Mouse (Mus musculus) midbrain, embryonic 10.5 days (tissue): ENCODE measurements around the gene Elovl4. TPM values are rescaled to one million over a fixed set of nuclear protein-coding genes. Genes with fewer than 3 reads are reported as not detected.

Experiments
- DNase-seq: peaks from one replicate; pipeline ENCODE4 v3.0.0-alpha.2; 2017; ENCODE audit warnings: low spot score
- H3K27ac ChIP-seq: fragments of 300-500 bp; sonication (generic); replicated peaks from 2 replicates; pipeline ENCODE4 v1.5.1; 2016; ENCODE audit warnings: mild to moderate bottlenecking
- H3K27me3 ChIP-seq: fragments of 300-500 bp; sonication (generic); 2 replicates; pipeline ENCODE4 v1.6.1; 2016; ENCODE audit warnings: low read depth, mild to moderate bottlenecking; ENCODE audit not compliant: poor library complexity, severe bottlenecking
- H3K36me3 ChIP-seq: fragments of 300-500 bp; sonication (generic); 2 replicates; pipeline ENCODE4 v1.6.1; 2016; ENCODE audit warnings: mild to moderate bottlenecking, moderate library complexity
- H3K4me1 ChIP-seq: fragments of 300-500 bp; sonication (generic); 2 replicates; pipeline ENCODE4 v1.6.1; 2016
- H3K4me3 ChIP-seq: fragments of 300-500 bp; sonication (generic); 2 replicates; pipeline ENCODE4 v1.5.1; 2016; ENCODE audit warnings: mild to moderate bottlenecking, moderate library complexity
- H3K9me3 ChIP-seq: fragments of 300-500 bp; sonication (generic); replicated peaks from 2 replicates; pipeline ENCODE4 v1.6.1; 2016; ENCODE audit warnings: mild to moderate bottlenecking
- WGBS: fragments of 180-500 bp; shearing (Covaris S2); methylation state at CpG from one replicate; pipeline ENCODE4 v1.1.7; 2016; 5-methylcytosine and 5-hydroxymethylcytosine counted together
- polyA plus RNA-seq: library from polyadenylated mRNA; unstranded; fragments of >200 nt; fragmentation: Nextera tagmentation; extraction: Ambion mirVana; gene quantifications from 2 replicates; pipeline ENCODE4 v1.2.1, GENCODE M21; 2016

Elovl4 gene
- 34.5 and 35.8 TPM in 2 replicates for polyA plus RNA-seq

DNA sequence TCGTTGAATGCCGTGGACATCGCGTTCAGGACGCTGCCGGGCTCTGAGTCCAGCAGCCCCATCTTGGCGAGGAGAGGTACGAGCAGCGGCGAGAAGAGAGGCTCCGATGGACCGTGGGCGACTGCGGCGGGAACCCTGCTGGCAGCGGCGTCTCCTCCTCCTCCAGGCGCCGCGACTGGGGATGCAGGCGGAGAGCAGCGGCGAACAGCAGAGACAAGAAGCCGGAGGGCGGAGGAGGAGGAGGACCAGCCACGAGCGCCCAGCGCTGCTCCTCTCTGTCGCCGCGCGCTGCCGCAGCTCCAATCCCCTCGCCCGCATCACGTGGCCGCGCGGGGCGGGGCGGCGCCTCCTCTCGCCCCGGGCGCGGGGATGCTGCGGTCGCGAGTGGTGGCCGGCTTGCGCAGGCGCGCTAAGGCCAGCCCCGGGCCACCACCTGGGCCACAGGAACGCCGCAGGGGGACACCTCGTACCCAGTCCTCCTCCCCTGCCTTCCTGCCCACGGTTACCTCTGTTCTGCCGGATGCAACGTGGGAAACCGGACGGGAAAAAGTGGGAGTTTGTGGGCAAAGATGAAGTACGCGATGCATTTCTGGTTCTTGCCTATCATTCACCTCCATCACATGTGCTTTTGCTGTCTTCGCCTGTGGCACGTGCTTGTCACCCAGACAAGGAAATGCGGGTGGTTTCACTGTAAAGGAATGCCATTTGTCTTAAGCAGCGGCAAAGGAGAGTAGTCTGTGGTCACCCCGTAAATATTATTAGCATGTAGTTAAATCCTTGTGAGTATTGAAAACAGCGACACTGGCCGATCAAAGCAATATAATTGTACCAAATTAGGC lies at the start of gene Elovl4:
Gene Elovl4 (minus strand): TSS at position 301 of the 839 bp plus-strand sequence.
- peak within 1 kb of the TSS; percentile 89 for H3K27ac ChIP-seq
- peaks cover 38% of the 10 kb centered on the region for H3K4me1 ChIP-seq
- peak; percentile 81 for DNase-seq
- WGBS = 3% methylated on average over 62 of the region's 71 CpGs
- H3K36me3 ChIP-seq = no peaks in the 10 kb centered on the region
- peaks cover 18% of the 10 kb centered on the region; the same call in 1 of the 2 replicates for H3K27me3 ChIP-seq
- H3K4me3 ChIP-seq = peak within 1 kb of the TSS; percentile 70
- H3K9me3 ChIP-seq = no peaks in the 10 kb centered on the region

DNA sequence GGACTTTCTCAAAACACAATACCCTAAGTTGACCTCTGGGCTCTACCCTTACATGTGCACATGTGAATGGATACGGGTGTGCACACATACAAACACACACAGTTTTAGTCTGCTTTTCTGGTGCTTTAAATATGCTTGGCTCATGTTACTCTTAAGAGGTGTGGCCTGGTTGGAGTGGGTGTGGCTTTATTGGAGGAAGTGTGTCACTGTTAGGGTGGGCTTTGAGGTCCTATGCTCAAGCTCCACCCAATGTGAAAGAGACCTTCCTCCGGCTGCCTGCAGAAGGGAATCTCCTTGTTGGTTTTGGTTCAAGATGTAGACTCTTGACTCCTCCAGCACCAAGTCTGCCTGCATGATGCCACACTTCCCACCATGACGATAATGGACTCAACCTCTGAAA lies 46.4 kb upstream of the Elovl4 start:
- WGBS = 94% methylated on average over 3 of the region's 3 CpGs
- no peaks in the 10 kb centered on the region for H3K27me3 ChIP-seq
- H3K4me1 ChIP-seq = no peaks in the 10 kb centered on the region
- no peak overlapping the region for H3K27ac ChIP-seq
- peaks cover 92% of the 10 kb centered on the region for H3K36me3 ChIP-seq
- no peak for DNase-seq
- no peaks in the 10 kb centered on the region for H3K9me3 ChIP-seq
- H3K4me3 ChIP-seq = no peak overlapping the region

DNA sequence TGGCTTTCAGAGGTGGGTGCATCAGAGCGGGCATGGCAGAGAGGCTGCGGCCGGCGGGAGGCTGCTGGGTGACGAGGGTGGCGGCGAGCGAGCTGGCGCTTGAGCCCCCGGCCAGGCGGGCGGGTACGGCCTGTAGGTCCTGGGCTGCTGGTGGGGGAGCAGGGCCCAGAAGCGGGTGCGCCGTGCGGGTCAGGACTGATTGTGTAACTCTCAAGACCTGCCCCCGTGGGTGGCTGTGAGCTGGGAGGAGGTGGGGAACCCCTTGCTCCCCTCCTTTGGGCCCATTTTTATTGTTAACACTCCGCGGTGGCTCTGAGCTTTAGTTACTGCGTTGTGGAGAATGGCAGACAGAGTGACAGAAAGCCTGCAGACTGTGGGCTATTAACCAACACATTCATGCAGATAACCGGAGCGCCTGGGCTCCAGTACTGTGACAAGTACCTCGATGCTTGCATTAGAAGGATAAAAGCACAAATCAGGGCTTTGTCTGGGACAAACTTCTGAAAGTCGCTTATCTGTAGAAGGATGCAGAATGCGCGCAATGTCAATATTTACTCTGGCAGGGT lies 28.8 kb upstream of the Elovl4 start:
- Histone ChIP-seq H3K27me3 (no peaks in the 10 kb centered on the region), H3K27ac (peak overlapping the region; percentile 95)

DNA sequence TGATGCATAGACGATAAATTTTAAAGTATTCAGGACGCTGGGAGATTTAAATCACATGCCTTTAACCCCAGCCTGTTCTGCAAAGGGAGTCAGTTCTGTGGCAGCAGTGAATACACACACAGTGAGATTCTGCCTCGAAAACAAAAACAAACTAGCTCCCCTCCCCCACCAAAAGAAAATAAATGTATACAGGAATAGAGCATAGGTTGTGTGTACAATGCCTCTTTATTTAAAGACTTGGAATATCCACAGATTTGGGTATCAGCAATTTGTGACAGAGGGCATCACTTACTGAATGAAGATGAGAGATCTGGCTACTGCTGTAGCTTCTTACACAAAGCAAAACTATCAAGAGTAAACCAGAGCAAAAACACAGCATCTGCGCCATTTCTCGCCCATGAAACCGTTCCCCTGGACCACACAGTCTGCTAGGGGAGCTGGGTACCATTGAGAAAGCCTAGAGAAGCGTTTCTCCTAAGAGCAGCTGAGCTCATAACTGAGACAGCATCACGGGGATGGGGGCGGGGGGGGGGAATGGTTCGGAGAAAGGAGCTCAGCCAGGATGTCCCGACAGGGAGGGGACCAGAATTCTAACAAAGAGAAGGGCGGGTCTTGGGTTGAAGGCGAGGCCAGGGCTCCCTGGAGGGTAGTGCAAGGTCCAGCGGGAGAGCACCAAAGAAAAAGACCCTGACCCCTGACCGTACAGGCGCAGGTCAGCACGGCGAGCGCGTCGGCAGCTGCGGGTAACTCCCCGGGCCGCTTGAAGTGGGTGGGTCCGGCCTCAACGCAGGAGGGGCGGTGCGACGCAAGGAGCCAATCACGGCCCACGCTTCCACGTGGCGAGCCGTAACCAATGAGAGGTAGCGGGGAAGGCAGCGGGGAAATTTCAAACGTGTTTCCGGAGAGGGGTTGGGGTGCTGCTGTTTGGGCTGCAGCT lies 28.0 kb upstream of the Elovl4 start, which contains the start of gene Ttk:
Gene Ttk (plus strand): TSS at position 879 of the 937 bp plus-strand sequence.
- H3K4me3 ChIP-seq = peak within 1 kb of the TSS; percentile 95
- H3K4me1 ChIP-seq = peaks cover 24% of the 10 kb centered on the region
- H3K27ac ChIP-seq = peak within 1 kb of the TSS; percentile 95
- no peaks in the 10 kb centered on the region for H3K9me3 ChIP-seq
- H3K27me3 ChIP-seq = no peaks in the 10 kb centered on the region
- DNase-seq = peak; percentile 96
- H3K36me3 ChIP-seq = peaks cover 12% of the 10 kb centered on the region; the same call in 1 of the 2 replicates
- WGBS = 1% methylated on average over 38 of the region's 38 CpGs

More for the DNA sequence above, 28.8 kb upstream of the Elovl4 start:
- H3K4me3 ChIP-seq = peak overlapping the region; percentile 95
- no peaks in the 10 kb centered on the region for H3K9me3 ChIP-seq
- H3K36me3 ChIP-seq = peaks cover 15% of the 10 kb centered on the region
- peaks cover 24% of the 10 kb centered on the region for H3K4me1 ChIP-seq
- no peak for DNase-seq
- 2% methylated on average over 27 of the region's 27 CpGs for WGBS

DNA sequence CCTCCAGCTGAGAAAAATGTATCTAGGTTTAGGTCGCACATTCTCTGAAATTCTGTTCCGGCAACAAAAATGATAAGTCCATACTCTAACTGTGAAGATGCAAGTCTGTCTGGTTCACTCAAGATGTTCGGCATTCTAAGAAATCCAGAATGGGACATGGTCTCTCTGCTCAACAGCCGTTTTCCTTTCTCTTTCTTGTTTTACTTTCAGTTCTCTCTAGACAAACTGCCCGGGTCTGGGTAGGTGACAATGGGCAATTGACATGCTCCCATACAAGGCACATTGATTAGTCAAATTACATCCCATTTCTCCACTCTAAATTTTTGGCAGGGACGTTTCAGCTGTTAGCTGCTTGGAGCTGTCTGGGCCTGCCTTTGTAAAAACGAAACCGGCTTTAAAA lies 25.1 kb upstream of the Elovl4 start:
- no peak overlapping the region for H3K27ac ChIP-seq
- no peak overlapping the region for H3K4me3 ChIP-seq
- peaks cover 22% of the 10 kb centered on the region for H3K4me1 ChIP-seq
- H3K9me3 ChIP-seq = no peaks in the 10 kb centered on the region
- H3K27me3 ChIP-seq = no peaks in the 10 kb centered on the region
- WGBS = 87% methylated on average over 8 of the region's 8 CpGs
- no peak for DNase-seq
- H3K36me3 ChIP-seq = 0 out of 2 replicates have a peak, but pooled peaks cover under 1% of the 10 kb centered on the region

DNA sequence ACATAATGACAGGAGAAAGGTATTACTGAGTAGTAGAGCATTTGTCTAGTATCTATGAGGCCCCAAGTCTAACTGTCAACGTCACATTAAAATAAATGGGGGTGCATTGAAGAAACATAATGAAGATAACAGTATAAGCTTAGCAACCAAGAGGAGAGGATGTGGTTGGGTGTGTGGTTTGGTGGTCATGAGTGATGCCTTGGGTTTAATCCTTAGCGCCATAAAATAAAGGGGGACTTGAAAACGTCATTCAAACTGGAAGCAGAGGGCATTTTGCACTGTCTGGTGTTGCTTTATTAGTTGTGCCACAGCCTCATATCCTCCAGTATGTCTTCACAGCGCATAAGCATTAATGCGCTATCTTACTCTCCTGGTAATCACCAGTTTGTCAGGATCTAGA lies 23.8 kb upstream of the Elovl4 start:
- H3K9me3 ChIP-seq = no peaks in the 10 kb centered on the region
- peaks cover 9% of the 10 kb centered on the region for H3K4me1 ChIP-seq
- no peaks in the 10 kb centered on the region for H3K27me3 ChIP-seq
- H3K4me3 ChIP-seq = no peak overlapping the region
- no peak overlapping the region for H3K27ac ChIP-seq
- H3K36me3 ChIP-seq = no peaks in the 10 kb centered on the region
- 81% methylated on average over 5 of the region's 5 CpGs for WGBS
- no peak for DNase-seq

DNA sequence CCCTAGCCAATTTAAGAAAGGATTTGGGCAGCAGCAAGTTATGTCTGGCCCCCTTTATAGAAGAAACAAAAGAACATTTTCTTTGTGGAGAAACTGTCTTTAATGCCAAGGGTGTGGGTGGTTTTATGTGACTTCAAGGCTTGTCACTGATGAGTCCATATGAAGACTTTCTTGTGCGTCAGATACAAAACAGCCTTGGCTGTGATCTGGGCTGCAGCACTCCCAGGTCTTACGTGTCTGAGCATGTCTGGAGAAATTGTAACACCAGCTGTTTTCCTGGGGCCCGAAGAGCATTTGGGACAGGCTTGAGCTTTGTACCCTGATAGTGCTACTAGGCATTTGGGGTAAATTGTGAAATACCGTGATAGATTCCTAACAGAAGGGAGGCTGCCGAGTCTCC lies 16.8 kb upstream of the Elovl4 start:
- Histone ChIP-seq H3K27ac (no peak overlapping the region), H3K4me3 (no peak overlapping the region), H3K4me1 (no peaks in the 10 kb centered on the region), H3K9me3 (no peaks in the 10 kb centered on the region), H3K36me3 (no peaks in the 10 kb centered on the region), H3K27me3 (no peaks in the 10 kb centered on the region)
- no peak for DNase-seq
- WGBS = 87% methylated on average over 5 of the region's 5 CpGs

DNA sequence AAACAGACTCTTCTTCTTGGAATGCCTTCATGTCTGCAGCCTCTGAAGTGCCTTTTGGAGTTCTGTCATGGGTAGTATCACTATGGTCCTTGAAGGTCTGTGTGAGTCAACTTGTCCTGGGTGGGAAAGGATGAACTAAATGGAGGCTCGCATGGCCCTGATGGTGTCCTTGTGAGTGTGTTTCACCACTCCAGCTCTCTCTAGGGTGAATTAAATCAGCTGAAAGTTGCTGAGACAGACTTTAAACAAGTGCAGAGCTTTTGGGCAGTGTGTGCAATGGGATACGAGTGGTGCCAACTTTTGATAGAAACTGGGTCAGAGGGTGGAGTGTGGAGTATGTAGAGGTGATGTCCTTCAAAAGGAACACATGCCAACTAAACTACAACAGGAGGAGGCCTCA lies 14.9 kb upstream of the Elovl4 start:
- DNase-seq = no peak
- WGBS = 91% methylated on average over 2 of the region's 2 CpGs

DNA sequence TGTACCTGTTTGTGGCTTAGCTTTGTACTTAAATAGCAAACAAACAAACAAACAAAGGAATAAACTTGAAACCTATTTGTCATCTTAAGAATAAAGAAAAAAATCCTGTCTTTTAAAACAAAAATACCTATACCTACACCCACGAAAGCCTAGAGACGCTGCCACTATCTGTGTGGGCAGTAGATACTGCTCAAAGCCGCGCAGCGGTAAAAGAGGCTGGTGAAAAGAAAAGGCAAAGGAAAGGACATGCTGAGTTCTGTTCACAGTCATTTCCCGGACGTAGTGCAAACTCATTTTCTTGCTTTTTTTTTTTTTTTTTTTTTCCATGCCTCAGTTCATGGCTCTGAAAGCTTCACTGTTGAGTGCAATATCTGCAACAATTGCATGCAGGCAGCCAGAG lies 13.1 kb upstream of the Elovl4 start:
- H3K36me3 ChIP-seq = no peaks in the 10 kb centered on the region
- 84% methylated on average over 7 of the region's 7 CpGs for WGBS
- H3K9me3 ChIP-seq = no peaks in the 10 kb centered on the region
- no peaks in the 10 kb centered on the region for H3K4me1 ChIP-seq
- no peak for DNase-seq
- H3K27me3 ChIP-seq = no peaks in the 10 kb centered on the region
- H3K4me3 ChIP-seq = no peak overlapping the region
- H3K27ac ChIP-seq = no peak overlapping the region

More for the DNA sequence above, 14.9 kb upstream of the Elovl4 start:
- Histone ChIP-seq H3K4me3 (no peak overlapping the region), H3K27ac (no peak overlapping the region), H3K36me3 (no peaks in the 10 kb centered on the region), H3K9me3 (no peaks in the 10 kb centered on the region), H3K4me1 (no peaks in the 10 kb centered on the region), H3K27me3 (no peaks in the 10 kb centered on the region)

DNA sequence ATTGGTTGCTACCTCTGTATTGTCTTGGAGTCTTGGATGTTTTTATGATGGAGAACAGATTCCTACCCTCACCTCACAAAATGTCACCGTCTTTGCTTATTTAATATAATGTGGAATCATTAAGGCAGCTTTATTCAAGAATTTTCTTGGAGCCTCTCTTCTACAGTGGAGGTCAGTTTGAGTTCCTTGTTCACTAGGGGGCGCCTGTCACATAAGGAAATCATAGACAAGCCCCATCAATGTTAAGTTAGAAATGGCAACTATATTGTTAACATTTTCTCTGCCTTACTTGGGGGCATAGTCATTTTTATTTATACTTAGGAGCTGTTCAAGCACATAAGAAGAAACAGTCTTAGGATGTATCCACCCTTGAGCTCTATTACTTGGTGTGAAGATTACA lies 1.5 kb upstream of the Elovl4 start:
- H3K27me3 ChIP-seq = peaks cover 18% of the 10 kb centered on the region; the same call in 1 of the 2 replicates
- H3K4me3 ChIP-seq = no peak overlapping the region
- 7% methylated on average over 2 of the region's 2 CpGs for WGBS
- no peak overlapping the region for H3K27ac ChIP-seq
- no peaks in the 10 kb centered on the region for H3K36me3 ChIP-seq
- DNase-seq = no peak
- peaks cover 35% of the 10 kb centered on the region for H3K4me1 ChIP-seq
- H3K9me3 ChIP-seq = no peaks in the 10 kb centered on the region

DNA sequence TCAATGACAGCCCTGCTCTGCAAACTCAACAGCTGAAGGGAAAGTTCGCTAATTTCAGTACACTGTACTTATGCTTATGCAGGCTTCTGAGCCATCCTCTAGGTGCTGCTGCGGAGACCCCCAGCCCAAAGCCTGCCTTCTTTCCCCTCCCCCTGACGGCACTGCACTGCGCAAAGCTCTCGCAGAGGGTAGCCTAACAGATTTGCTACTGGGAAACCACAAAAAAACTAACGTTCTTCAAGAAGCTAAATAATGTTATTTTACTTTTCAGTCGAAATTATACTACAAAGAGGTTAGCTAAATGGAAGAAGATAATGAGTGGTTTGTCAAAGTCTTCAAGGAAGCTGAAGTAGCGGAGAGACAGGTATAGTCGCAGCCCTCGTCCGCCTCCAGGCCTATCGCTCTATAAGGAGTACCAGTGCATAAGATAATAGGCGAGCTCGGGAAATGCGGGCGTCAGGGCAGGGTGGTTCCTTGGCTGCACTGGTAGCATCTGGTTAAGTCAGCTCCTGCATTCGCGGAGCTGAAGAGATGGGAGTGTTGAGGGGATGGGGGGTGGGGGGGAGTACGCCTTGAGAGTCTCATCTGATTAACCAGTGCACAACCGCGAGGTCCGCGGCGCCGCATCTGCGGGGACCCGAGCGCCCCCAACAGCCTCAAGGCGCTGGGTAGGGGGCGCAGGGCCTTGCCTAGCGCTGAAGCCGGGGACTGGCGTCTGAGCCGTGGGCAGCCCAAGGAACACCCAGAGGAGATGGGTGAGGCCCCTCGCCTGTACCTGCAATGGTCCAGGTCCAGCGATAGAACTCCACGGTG lies 707 bp downstream of the Elovl4 start:
- Histone ChIP-seq H3K4me1 (peaks cover 38% of the 10 kb centered on the region), H3K27ac (peak overlapping the region; percentile 89), H3K27me3 (peaks cover 18% of the 10 kb centered on the region; the same call in 1 of the 2 replicates), H3K9me3 (no peaks in the 10 kb centered on the region), H3K4me3 (peak overlapping the region; percentile 70), H3K36me3 (no peaks in the 10 kb centered on the region)
- WGBS = under 1% methylated on average over 37 of the region's 37 CpGs
- DNase-seq = peak; percentile 47
